Mouse (Mus musculus): ENCODE measurements around the gene Sptb. TPM values are rescaled to one million over a fixed set of nuclear protein-coding genes. Genes with fewer than 3 reads are reported as not detected.

Gene Sptb
- polyA plus RNA-seq, 1 experiment from 2014 or later: 77.6 TPM

DNA sequence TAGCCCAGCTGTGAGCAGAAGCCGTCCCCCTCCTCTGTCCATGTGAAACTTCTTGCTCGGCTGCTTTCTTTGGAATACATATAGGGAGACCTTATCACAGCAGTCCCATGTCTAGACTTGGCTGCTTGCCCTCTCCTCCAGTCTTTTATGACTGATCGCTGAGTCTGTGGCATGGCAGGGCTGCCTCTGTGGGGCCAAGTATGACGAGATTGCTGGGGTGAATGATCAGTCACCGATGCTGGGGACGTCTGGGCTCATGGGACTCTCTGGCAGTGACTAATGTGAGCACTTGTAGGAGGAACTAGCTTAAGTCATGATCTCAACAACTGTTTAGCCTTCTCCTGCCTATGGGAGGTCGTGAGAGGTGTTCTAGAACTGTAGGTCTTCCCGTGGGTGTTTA, 158.0 kb downstream of the Sptb start:
- Histone ChIP-seq H3K36me3 (ENCODE audit: control insufficient read depth, insufficient read depth) (no peaks in the 10 kb centered on the region), H3K27me3 (ENCODE audit: control insufficient read depth, insufficient read depth, low read depth, low read length) (no peaks in the 10 kb centered on the region), H3K4me1 (ENCODE audit: control insufficient read depth, low read depth, low read length) (peaks cover 40% of the 10 kb centered on the region), H3K4me2 (ENCODE audit: low read depth, low read length) (no peak overlapping the region), H3K9ac (ENCODE audit: low read depth, low read length) (no peak overlapping the region), H3K4me3 (ENCODE audit: low read depth, low read length) (no peak overlapping the region), H3K27ac (ENCODE audit: low read length) (peak overlapping the region; percentile 50), H3K9me3 (replicated peaks; ENCODE audit: control insufficient read depth, low read length) (no peaks in the 10 kb centered on the region)
- peak; percentile 26; the same call in 1 of the 2 replicates for ATAC-seq (ENCODE audit: low read depth)
- WGBS (ENCODE audit: insufficient replicate concordance): 30% methylated on average over 8 of the region's 8 CpGs

DNA sequence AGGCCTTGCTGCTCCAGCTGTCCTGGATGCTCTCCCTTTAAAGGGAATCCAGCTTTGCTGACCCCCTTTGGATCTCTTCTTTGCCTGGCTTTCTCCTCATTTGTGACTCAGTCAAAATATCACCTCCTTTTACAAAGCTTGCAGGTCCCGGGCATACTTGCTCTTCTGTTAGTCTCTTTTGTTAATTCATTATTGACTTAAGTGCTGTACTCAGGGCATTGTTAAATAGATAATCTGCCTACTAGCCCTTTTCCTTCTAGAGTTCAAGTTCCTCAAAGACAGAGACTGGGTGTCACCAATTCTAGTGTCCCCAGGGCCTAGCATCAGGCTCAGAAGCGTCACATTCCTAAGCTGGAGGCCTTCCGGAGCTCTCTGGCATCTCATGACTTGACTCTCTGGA, 161.1 kb downstream of the Sptb start:
- WGBS (ENCODE audit: insufficient replicate concordance): 65% methylated on average over 3 of the region's 3 CpGs
- no peaks in the 10 kb centered on the region for H3K9me3 ChIP-seq (replicated peaks; ENCODE audit: control insufficient read depth, low read length)
- ATAC-seq (ENCODE audit: low read depth): no peak
- H3K9ac ChIP-seq (ENCODE audit: low read depth, low read length): no peak overlapping the region
- H3K4me2 ChIP-seq (ENCODE audit: low read depth, low read length): no peak overlapping the region
- peaks cover 39% of the 10 kb centered on the region for H3K4me1 ChIP-seq (ENCODE audit: control insufficient read depth, low read depth, low read length)
- no peaks in the 10 kb centered on the region for H3K36me3 ChIP-seq (ENCODE audit: control insufficient read depth, insufficient read depth)
- no peak overlapping the region for H3K4me3 ChIP-seq (ENCODE audit: low read depth, low read length)
- no peaks in the 10 kb centered on the region for H3K27me3 ChIP-seq (ENCODE audit: control insufficient read depth, insufficient read depth, low read depth, low read length)
- H3K27ac ChIP-seq (ENCODE audit: low read length): no peak overlapping the region

DNA sequence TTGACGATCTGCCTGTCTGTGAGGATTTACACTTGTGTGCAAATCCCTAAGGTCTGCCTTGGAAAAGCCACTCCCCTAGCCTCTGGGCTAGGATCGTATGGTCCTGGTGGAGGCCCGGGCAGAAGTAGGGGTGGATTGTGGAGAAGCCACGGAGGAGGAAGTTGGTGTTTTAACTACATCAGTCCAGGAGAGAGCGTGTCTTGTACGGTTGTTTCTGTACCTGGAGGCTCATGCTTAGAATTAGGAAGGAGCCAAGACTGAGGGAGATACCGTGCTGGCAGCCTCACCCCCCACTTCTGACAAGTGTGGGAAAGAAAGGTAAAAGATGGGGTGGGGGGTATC, 162.3 kb downstream of the Sptb start:
- peak overlapping the region; percentile 7; the same call in 1 of the 2 replicates for H3K9ac ChIP-seq (ENCODE audit: low read depth, low read length)
- peak overlapping the region; percentile 48; the same call in 1 of the 2 replicates for H3K27ac ChIP-seq (ENCODE audit: low read length)
- H3K27me3 ChIP-seq (ENCODE audit: control insufficient read depth, insufficient read depth, low read depth, low read length): no peaks in the 10 kb centered on the region
- peak overlapping the region; percentile 26 for H3K4me2 ChIP-seq (ENCODE audit: low read depth, low read length)
- no peak overlapping the region for H3K4me3 ChIP-seq (ENCODE audit: low read depth, low read length)
- WGBS (ENCODE audit: insufficient replicate concordance): 12% methylated on average over 7 of the region's 7 CpGs
- peaks cover 30% of the 10 kb centered on the region for H3K4me1 ChIP-seq (ENCODE audit: control insufficient read depth, low read depth, low read length)
- no peaks in the 10 kb centered on the region for H3K9me3 ChIP-seq (replicated peaks; ENCODE audit: control insufficient read depth, low read length)
- no peaks in the 10 kb centered on the region for H3K36me3 ChIP-seq (ENCODE audit: control insufficient read depth, insufficient read depth)
- no peak for ATAC-seq (ENCODE audit: low read depth)

DNA sequence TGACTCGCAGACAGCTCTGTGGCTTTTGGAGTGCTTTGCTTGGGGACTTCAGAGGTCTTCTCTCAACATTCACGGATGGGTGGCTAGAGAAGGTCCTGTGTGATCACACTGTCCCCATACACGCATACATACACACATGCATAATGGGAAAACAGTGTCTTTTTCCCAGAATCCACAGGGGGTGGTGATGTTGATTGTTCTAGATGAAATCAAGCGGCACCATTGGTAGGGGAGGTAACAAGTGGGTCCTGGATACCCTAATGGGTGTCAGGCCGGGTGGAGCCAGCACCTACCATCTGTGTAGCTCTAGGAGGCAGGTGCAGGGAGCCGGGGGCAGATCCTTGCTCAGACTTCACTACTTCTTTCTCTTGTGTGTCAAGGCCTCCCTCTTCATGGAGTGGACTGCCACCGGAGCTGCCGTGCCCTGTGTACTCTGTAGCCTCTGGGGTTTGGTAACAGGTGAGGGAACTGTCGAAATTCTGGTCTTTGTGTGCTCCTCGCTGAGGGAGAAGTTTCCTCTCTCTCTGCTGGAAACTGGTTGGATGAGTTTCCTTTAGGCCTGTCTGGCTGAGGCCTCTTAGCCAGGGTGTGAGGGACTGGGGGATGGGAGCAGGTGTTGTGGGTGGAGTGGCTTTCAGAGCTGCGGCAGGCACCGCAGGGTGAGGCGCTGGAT, 162.8 kb downstream of the Sptb start:
- H3K4me1 ChIP-seq (ENCODE audit: control insufficient read depth, low read depth, low read length): peaks cover 27% of the 10 kb centered on the region
- peak; percentile 62 for ATAC-seq (ENCODE audit: low read depth)
- peak overlapping the region; percentile 26 for H3K4me2 ChIP-seq (ENCODE audit: low read depth, low read length)
- H3K36me3 ChIP-seq (ENCODE audit: control insufficient read depth, insufficient read depth): no peaks in the 10 kb centered on the region
- H3K9me3 ChIP-seq (replicated peaks; ENCODE audit: control insufficient read depth, low read length): no peaks in the 10 kb centered on the region
- peak overlapping the region; percentile 48; the same call in 1 of the 2 replicates for H3K27ac ChIP-seq (ENCODE audit: low read length)
- no peak overlapping the region for H3K4me3 ChIP-seq (ENCODE audit: low read depth, low read length)
- H3K27me3 ChIP-seq (ENCODE audit: control insufficient read depth, insufficient read depth, low read depth, low read length): no peaks in the 10 kb centered on the region
- 37% methylated on average over 13 of the region's 13 CpGs for WGBS (ENCODE audit: insufficient replicate concordance)
- no peak overlapping the region for H3K9ac ChIP-seq (ENCODE audit: low read depth, low read length)

DNA sequence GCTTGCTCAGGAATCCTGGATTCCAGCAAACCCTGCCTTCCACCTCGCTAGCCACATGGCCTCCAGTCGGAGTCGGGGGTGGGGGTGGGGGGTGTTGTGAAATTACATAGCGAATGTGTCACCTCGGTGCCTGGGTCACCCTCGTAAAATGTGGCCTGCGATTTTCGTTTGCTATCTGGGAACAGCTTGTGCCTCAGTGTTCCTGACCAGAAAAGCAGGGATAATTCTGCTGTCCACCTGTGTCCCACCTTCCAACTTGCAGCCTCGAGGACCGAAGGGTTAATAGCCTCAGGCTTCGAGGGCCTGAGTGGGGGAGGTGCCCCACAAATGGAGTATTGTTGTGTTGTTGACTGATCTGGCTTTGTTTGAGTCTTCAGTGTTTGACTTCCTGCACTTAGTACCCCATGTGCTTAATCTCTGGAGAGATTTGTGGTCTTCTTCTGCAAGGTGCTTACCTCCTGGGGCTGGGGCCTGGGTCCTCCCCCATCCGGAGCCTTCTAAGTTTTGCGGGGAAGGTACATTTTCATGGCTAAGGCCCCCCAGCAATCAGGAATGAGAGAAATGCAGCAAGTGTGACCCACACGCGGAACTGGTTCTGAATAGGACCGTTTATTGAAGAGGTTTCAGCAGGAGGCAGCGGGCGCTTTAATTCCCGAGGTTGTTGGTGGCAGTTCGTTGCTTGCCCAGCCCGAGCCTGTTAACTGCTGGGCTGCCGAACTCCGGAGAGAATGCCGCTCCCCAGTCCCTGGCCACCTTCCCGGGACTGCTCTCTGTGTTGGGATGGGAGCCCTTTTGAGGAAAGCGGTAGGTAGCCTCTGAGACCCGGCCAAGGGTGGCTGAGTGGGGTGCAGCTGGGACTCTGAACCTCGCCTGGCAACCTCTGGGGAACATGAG, 163.7 kb downstream of the Sptb start:
- H3K9ac ChIP-seq (ENCODE audit: low read depth, low read length): no peak overlapping the region

DNA sequence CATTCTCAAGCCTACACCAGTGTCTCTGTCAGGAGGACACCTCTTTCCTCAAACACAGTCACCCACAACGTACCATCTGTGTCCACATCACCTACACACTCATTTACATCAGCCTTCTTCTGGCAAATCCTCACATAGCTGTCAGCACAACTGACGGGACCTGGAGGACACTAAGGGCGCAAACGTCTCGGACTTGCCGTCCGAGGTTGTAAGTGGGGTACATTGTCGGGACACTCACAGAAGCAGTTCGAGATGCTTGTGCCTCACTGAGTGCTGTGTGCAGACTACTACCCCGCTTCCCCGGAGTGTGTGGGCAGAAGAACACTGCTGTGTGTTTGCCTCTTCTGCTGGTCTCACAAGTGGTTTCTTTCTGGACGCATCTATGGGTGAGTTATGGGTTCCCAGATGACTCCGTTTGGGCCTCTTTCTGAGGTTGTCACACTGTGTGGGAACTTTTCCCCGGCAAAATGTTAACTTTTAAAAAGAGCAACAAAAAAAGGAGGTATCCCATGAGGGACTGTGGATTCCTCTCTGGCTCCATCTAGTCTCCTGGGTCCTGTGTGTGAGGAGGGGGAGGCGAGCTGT, 164.5 kb downstream of the Sptb start:
- no peak for ATAC-seq (ENCODE audit: low read depth)
- Histone ChIP-seq H3K9me3 (replicated peaks; ENCODE audit: control insufficient read depth, low read length) (no peaks in the 10 kb centered on the region), H3K27ac (ENCODE audit: low read length) (no peak overlapping the region), H3K27me3 (ENCODE audit: control insufficient read depth, insufficient read depth, low read depth, low read length) (no peaks in the 10 kb centered on the region), H3K36me3 (ENCODE audit: control insufficient read depth, insufficient read depth) (no peaks in the 10 kb centered on the region), H3K4me2 (ENCODE audit: low read depth, low read length) (no peak overlapping the region), H3K9ac (ENCODE audit: low read depth, low read length) (no peak overlapping the region), H3K4me1 (ENCODE audit: control insufficient read depth, low read depth, low read length) (peaks cover 28% of the 10 kb centered on the region), H3K4me3 (ENCODE audit: low read depth, low read length) (no peak overlapping the region)
- WGBS (ENCODE audit: insufficient replicate concordance): 56% methylated on average over 15 of the region's 15 CpGs

More for the DNA sequence above, 163.7 kb downstream of the Sptb start:
- no peak overlapping the region for H3K4me3 ChIP-seq (ENCODE audit: low read depth, low read length)
- H3K36me3 ChIP-seq (ENCODE audit: control insufficient read depth, insufficient read depth): no peaks in the 10 kb centered on the region
- 31% methylated on average over 28 of the region's 28 CpGs for WGBS (ENCODE audit: insufficient replicate concordance)
- peaks cover 23% of the 10 kb centered on the region for H3K4me1 ChIP-seq (ENCODE audit: control insufficient read depth, low read depth, low read length)
- H3K9me3 ChIP-seq (replicated peaks; ENCODE audit: control insufficient read depth, low read length): no peaks in the 10 kb centered on the region
- H3K4me2 ChIP-seq (ENCODE audit: low read depth, low read length): 0 out of 2 replicates have a peak overlapping the region, but pooled peaks have one; percentile 14
- peak overlapping the region; percentile 39 for H3K27ac ChIP-seq (ENCODE audit: low read length)
- ATAC-seq (ENCODE audit: low read depth): no peak
- H3K27me3 ChIP-seq (ENCODE audit: control insufficient read depth, insufficient read depth, low read depth, low read length): no peaks in the 10 kb centered on the region

DNA sequence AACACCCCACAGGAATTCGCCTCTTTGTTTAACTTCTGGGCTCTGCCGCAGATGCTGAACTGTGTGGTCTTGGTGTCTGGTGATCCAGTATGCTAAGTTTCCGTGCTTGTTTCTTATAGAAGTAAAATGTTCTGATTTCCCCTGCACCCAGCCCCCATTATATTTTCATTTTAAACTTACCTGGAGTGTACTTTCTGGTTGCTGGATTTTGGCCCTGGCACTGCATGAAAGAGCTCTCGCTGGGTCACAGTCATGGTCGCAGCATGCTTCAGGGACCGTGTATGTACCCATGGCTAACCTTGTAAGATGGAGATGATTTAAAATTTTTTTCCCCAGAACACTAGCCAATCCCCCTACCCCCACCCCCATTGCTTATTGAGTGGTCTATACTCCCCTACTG, 168.5 kb downstream of the Sptb start:
- no peaks in the 10 kb centered on the region for H3K36me3 ChIP-seq (ENCODE audit: control insufficient read depth, insufficient read depth)
- H3K4me1 ChIP-seq (ENCODE audit: control insufficient read depth, low read depth, low read length): peaks cover 27% of the 10 kb centered on the region
- no peak overlapping the region for H3K4me2 ChIP-seq (ENCODE audit: low read depth, low read length)
- H3K9ac ChIP-seq (ENCODE audit: low read depth, low read length): no peak overlapping the region
- ATAC-seq (ENCODE audit: low read depth): no peak
- H3K27me3 ChIP-seq (ENCODE audit: control insufficient read depth, insufficient read depth, low read depth, low read length): no peaks in the 10 kb centered on the region; the same call in 1 of the 2 replicates
- no peak overlapping the region for H3K4me3 ChIP-seq (ENCODE audit: low read depth, low read length)
- H3K9me3 ChIP-seq (replicated peaks; ENCODE audit: control insufficient read depth, low read length): no peaks in the 10 kb centered on the region
- WGBS (ENCODE audit: insufficient replicate concordance): 60% methylated on average over 6 of the region's 6 CpGs
- no peak overlapping the region for H3K27ac ChIP-seq (ENCODE audit: low read length)

DNA sequence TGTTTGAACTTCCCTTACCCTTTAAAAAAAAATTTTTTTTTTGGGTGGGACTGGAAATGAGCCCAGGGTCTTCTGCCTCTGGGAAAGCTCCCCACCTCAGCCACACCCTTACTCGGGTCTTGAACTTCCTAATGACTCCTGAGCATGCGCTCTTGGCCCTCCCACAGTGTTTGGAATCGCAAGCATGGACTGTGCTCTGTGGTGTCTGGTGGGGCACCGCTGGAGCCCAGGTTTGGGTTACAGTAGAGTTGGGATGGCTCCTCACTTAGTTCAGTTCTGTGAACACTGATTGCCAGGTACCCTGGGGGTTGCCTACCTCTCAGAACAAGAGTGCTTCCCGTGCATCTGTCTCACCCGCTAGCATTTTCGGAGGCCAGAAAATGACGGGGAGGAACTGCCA, 168.9 kb downstream of the Sptb start:
- no peaks in the 10 kb centered on the region for H3K9me3 ChIP-seq (replicated peaks; ENCODE audit: control insufficient read depth, low read length)
- H3K36me3 ChIP-seq (ENCODE audit: control insufficient read depth, insufficient read depth): no peaks in the 10 kb centered on the region
- H3K27me3 ChIP-seq (ENCODE audit: control insufficient read depth, insufficient read depth, low read depth, low read length): no peaks in the 10 kb centered on the region; the same call in 1 of the 2 replicates
- H3K4me1 ChIP-seq (ENCODE audit: control insufficient read depth, low read depth, low read length): peaks cover 28% of the 10 kb centered on the region
- H3K4me3 ChIP-seq (ENCODE audit: low read depth, low read length): no peak overlapping the region
- no peak overlapping the region for H3K27ac ChIP-seq (ENCODE audit: low read length)
- no peak overlapping the region for H3K4me2 ChIP-seq (ENCODE audit: low read depth, low read length)
- ATAC-seq (ENCODE audit: low read depth): no peak
- WGBS (ENCODE audit: insufficient replicate concordance): 38% methylated on average over 8 of the region's 8 CpGs
- H3K9ac ChIP-seq (ENCODE audit: low read depth, low read length): no peak overlapping the region
